In the genomic region with DNA sequence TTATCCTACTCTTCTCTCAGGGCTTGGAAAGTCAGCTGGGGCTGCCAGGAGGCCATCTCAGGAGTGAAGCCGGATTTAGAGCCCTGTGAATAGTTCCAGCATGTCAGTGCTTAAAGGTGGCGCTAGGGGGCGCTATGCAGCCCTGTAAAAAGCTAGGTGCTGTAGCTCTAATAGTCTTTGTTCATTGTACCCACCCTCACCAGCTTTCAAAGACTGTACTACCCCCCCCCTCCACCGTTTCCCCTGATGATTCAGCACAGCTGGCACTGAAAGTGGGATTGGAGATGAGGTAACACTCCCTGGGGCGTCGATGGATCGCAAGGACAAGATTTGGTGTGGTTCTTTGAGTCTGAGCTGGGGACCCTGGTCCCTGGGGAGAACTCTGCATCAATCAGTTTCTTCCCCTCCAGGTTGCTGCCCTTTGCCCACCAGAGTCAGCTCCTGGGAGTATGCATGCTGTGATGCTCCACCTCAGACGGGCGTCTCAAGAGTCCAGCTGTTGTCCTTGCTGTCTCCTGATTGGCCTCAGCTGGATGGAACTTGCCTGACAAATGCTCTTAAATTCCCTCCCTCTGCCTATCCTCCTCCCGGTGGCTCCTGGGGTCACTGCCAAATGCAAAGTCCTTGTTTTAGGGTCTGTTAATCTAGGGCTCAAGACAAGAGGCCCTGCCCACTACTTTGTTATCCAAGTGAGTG, we compare ENCODE assay signal across 10 mouse cellular contexts. TPM values are rescaled to one million over a fixed set of nuclear protein-coding genes. Genes with fewer than 3 reads are reported as not detected.
A peak's percentile ranks its signal among the peaks of the same experiment; 100 is the strongest.
DNase-seq lines count a peak whose midpoint lies in the region; TF ChIP-seq lines count a peak whose summit lies in the region.
"Had no signal": no experiment of that assay in that cellular context is flagged by ENCODE, and none has a peak within 500 bp of the region (broad histone marks: within the 10 kb centered on the region; RNA-seq: fewer than 3 reads in every experiment).

No protein-coding gene starts in this region.

- 14% methylated on average over 10 of the region's 10 CpGs for WGBS in limb, embryonic 10.5 days

- TF ChIP-seq POLR2A in brain, embryonic 14.5 days (IDR thresholded peaks at IDR 0.05; ENCODE audit: borderline replicate concordance, extremely low read depth, insufficient read depth, insufficient read length, poor library complexity, severe bottlenecking): no peak
- no peak for TF ChIP-seq POLR2A in myocyte (IDR thresholded peaks at IDR 0.05; ENCODE audit: insufficient read length, low read depth)

- 0 out of 2 replicates have a peak overlapping the region, but pooled peaks have one; percentile 19 for H3K27ac ChIP-seq in limb, embryonic 10.5 days
- H3K27ac ChIP-seq: liver, embryonic 15.5 days had no signal

- H3K79me2 ChIP-seq in myocyte (ENCODE audit: control insufficient read depth, insufficient read depth): no peaks in the 10 kb centered on the region

- H3K4me3 ChIP-seq in E14TG2a.4 (replicated peaks; ENCODE audit: low read length) (no peak overlapping the region), myocyte (no peak overlapping the region)
- H3K4me3 ChIP-seq in limb, embryonic 10.5 days: no peak overlapping the region
- H3K4me3 ChIP-seq: erythroblast, embryonic 14.5 days; liver, embryonic 15.5 days had no signal

- peak; percentile 40 for DNase-seq in kidney, adult 9 months
- no peak for DNase-seq in kidney, adult 11 months
- peak; percentile 83 for DNase-seq in brain, embryonic 14.5 days (ENCODE audit: low read depth)
- DNase-seq in gastrocnemius, postnatal 14 days: peak; percentile 62
- peak; percentile 65 for DNase-seq in limb, embryonic 10.5 days (ENCODE audit: low spot score)
- DNase-seq in yolk sac, embryonic 10.5 days (ENCODE audit: low spot score): no peak

- H3K4me1 ChIP-seq in E14TG2a.4 (replicated peaks; ENCODE audit: low read depth, low read length): peaks cover 32% of the 10 kb centered on the region
- peaks cover 27% of the 10 kb centered on the region for H3K4me1 ChIP-seq in limb, embryonic 10.5 days

- H3K36me3 ChIP-seq in E14TG2a.4 (ENCODE audit: insufficient read depth, low read length): no peaks in the 10 kb centered on the region
- H3K36me3 ChIP-seq in limb, embryonic 10.5 days: no peaks in the 10 kb centered on the region
- no peaks in the 10 kb centered on the region for H3K36me3 ChIP-seq in myocyte (ENCODE audit: control insufficient read depth, insufficient read depth)
- H3K36me3 ChIP-seq: liver, embryonic 15.5 days had no signal

- H3K9me3 ChIP-seq in E14TG2a.4 (ENCODE audit: low read length): no peaks in the 10 kb centered on the region
- H3K9me3 ChIP-seq in limb, embryonic 10.5 days (replicated peaks): no peaks in the 10 kb centered on the region
- H3K9me3 ChIP-seq: liver, embryonic 15.5 days had no signal

- peak overlapping the region; percentile 37 for H3K4me2 ChIP-seq in myocyte (ENCODE audit: low read depth)
- H3K4me2 ChIP-seq: liver, embryonic 15.5 days had no signal

- H3ac ChIP-seq in myocyte (ENCODE audit: control insufficient read depth, insufficient read length): no peak overlapping the region

- TF ChIP-seq CTCF in E14TG2a.4 (conservative IDR thresholded peaks at IDR 0.05; ENCODE audit: low read length): peak; percentile 84
- TF ChIP-seq CTCF in brain, embryonic 14.5 days (IDR thresholded peaks at IDR 0.05; ENCODE audit: borderline replicate concordance, extremely low read depth, insufficient read depth, insufficient read length): peak; percentile 76

- intact Hi-C loops in gastrocnemius, postnatal 14 days (cut with DNase I; ENCODE audit: low total_unique reads): no loop called here

- H3K27me3 ChIP-seq in E14TG2a.4 (ENCODE audit: insufficient read depth, low read length) (peaks cover 20% of the 10 kb centered on the region), myocyte (ENCODE audit: control insufficient read depth, insufficient read depth, insufficient read length) (no peaks in the 10 kb centered on the region)
- H3K27me3 ChIP-seq in limb, embryonic 10.5 days (ENCODE audit: low read depth, poor library complexity, severe bottlenecking): 0 out of 2 replicates have a peak, but pooled peaks cover 8% of the 10 kb centered on the region
- H3K27me3 ChIP-seq: liver, embryonic 15.5 days had no signal

TF ChIP-seq in myocyte, 11 proteins besides CTCF, POLR2A, EP300 and RAD21:
- TF ChIP-seq POLR2AphosphoS2 (IDR thresholded peaks at IDR 0.05; ENCODE audit: insufficient read length, low read depth) (no peak), TCF3 (IDR thresholded peaks at IDR 0.05; ENCODE audit: insufficient read length, low read depth) (no peak), REST (IDR thresholded peaks at IDR 0.05; ENCODE audit: insufficient read depth, insufficient read length) (no peak), CEBPB (IDR thresholded peaks at IDR 0.05; ENCODE audit: insufficient read depth, poor library complexity, severe bottlenecking) (no peak), MYOG (IDR thresholded peaks at IDR 0.05; ENCODE audit: control insufficient read depth in 1 of 3, insufficient read depth in 1 of 3, insufficient read length in 2 of 3, low read depth in 2 of 3) (no peak)

RNA-seq across cellular contexts. Expression of a gene that starts 33.9 kb away (rescaled TPM):
- 3.5 and 3.7 TPM in 2 replicates for polyA plus RNA-seq in brain, embryonic 14.5 days (2012; rRNA removed)
- total RNA-seq in gastrocnemius, postnatal 14 days (2021): 1 to 10 TPM; 3.3 to 4.2 TPM
- polyA plus RNA-seq in limb, embryonic 10.5 days (2016; fragmentation: Nextera tagmentation; extraction: Ambion mirVana): 1.2 and 3.3 TPM in 2 replicates
- 0.25 TPM for polyA plus RNA-seq in myocyte (2012; fragmentation: generic; extraction: Trizol)

RNA-seq across cellular contexts. Expression of a gene that starts 48.9 kb away (rescaled TPM):
- polyA plus RNA-seq in brain, embryonic 14.5 days (2012; rRNA removed): 6.2 and 9.7 TPM in 2 replicates
- total RNA-seq in gastrocnemius, postnatal 14 days (2021): 10 to 100 TPM; 48.4 to 50.2 TPM
- polyA plus RNA-seq in limb, embryonic 10.5 days (2016; fragmentation: Nextera tagmentation; extraction: Ambion mirVana): 3.7 and 5.5 TPM in 2 replicates
- polyA plus RNA-seq in myocyte (2012; fragmentation: generic; extraction: Trizol): 61.0 TPM

Comparison
In these comparisons a context has a peak if more than half of its experiments do, and no peak if none do; other contexts are left out.
1. DNase-seq: peak in kidney, adult 9 months (single experiment), brain, embryonic 14.5 days (single experiment), gastrocnemius, postnatal 14 days (single experiment) and limb, embryonic 10.5 days (single experiment); none in kidney, adult 11 months (single experiment) and yolk sac, embryonic 10.5 days (single experiment).